Mouse (Mus musculus) testis, adult 2 months (tissue): ENCODE measurements around the gene Cfap20.

Source experiments
- CTCF ChIP-seq: fragments of 200-500 bp; IDR thresholded peaks from 2 replicates; pipeline ENCODE4 v1.5.1; 2012; ENCODE audit warnings: low read depth, mild to moderate bottlenecking, inconsistent platforms, low read length, moderate library complexity; ENCODE audit not compliant: control insufficient read depth, insufficient read depth, insufficient replicate concordance
- POLR2A ChIP-seq: fragments of 200-500 bp; IDR thresholded peaks from 2 replicates; pipeline ENCODE4 v1.6.1; 2012; ENCODE audit warnings: low read depth, mild to moderate bottlenecking, inconsistent platforms, low read length, moderate library complexity; ENCODE audit not compliant: control insufficient read depth

GRCm38 (mm10) chr8:95429945-95430344 lies 4.7 kb downstream of the Cfap20 start:
- TF ChIP-seq CTCF = no peak
- TF ChIP-seq POLR2A = no peak
